Mouse (Mus musculus) limb, embryonic 10.5 days (tissue): ENCODE results near the gene Slc13a4. TPM values are rescaled to one million over a fixed set of nuclear protein-coding genes. Genes with fewer than 3 reads are reported as not detected.

Source experiments
- DNase-seq: peaks from one replicate; pipeline ENCODE4 v3.0.0-alpha.2; 2017; ENCODE audit warnings: low spot score
- H3K27ac ChIP-seq: fragments of 300-500 bp; sonication (generic); 2 replicates; pipeline ENCODE4 v1.5.1; 2016; ENCODE audit warnings: mild to moderate bottlenecking
- H3K27me3 ChIP-seq: fragments of 300-500 bp; sonication (generic); 2 replicates; pipeline ENCODE4 v1.6.1; 2016; ENCODE audit warnings: low read depth, mild to moderate bottlenecking; ENCODE audit not compliant: poor library complexity, severe bottlenecking
- H3K36me3 ChIP-seq: fragments of 300-500 bp; sonication (generic); 2 replicates; pipeline ENCODE4 v1.6.1; 2016; ENCODE audit warnings: mild to moderate bottlenecking, moderate library complexity
- H3K4me1 ChIP-seq: fragments of 300-500 bp; sonication (generic); 2 replicates; pipeline ENCODE4 v1.6.1; 2016
- H3K4me3 ChIP-seq: fragments of 300-500 bp; sonication (generic); 2 replicates; pipeline ENCODE4 v1.5.1; 2016; ENCODE audit warnings: mild to moderate bottlenecking, moderate library complexity
- H3K9me3 ChIP-seq: fragments of 300-500 bp; sonication (generic); replicated peaks from 2 replicates; pipeline ENCODE4 v1.6.1; 2016; ENCODE audit warnings: mild to moderate bottlenecking
- WGBS: fragments of 180-500 bp; shearing (Covaris S2); methylation state at CpG from one replicate; pipeline ENCODE4 v1.1.7; 2016; 5-methylcytosine and 5-hydroxymethylcytosine counted together
- polyA plus RNA-seq: library from polyadenylated mRNA; unstranded; fragments of >200 nt; fragmentation: Nextera tagmentation; extraction: Ambion mirVana; gene quantifications from 2 replicates; pipeline ENCODE4 v1.2.1, GENCODE M21; 2016

The Slc13a4 gene
- polyA plus RNA-seq, 1 experiment from 2014 or later, result 0.38 TPM

- Histone ChIP-seq H3K36me3 (no peaks in the 10 kb centered on the region), H3K9me3 (no peaks in the 10 kb centered on the region), H3K4me3 (no peak overlapping the region), H3K4me1 (no peaks in the 10 kb centered on the region), H3K27ac (no peak overlapping the region), H3K27me3 (no peaks in the 10 kb centered on the region)
- DNase-seq, result no peak
- WGBS, result 92% methylated on average over 7 of the region's 7 CpGs
Observed at GRCm38 (mm10) chr6:35297516-35298227, 10.3 kb downstream of the Slc13a4 start.

- no peak overlapping the region for H3K27ac ChIP-seq
- no peak for DNase-seq
- no peaks in the 10 kb centered on the region for H3K9me3 ChIP-seq
- H3K4me3 ChIP-seq, result no peak overlapping the region
- no peaks in the 10 kb centered on the region for H3K27me3 ChIP-seq
- WGBS, result 76% methylated on average over 2 of the region's 2 CpGs
- H3K4me1 ChIP-seq, result no peaks in the 10 kb centered on the region
- H3K36me3 ChIP-seq, result no peaks in the 10 kb centered on the region
Observed at GRCm38 (mm10) chr6:35297001-35297400, 10.9 kb downstream of the Slc13a4 start.

GRCm38 (mm10) chr6:35294964-35295363 lies 13.0 kb downstream of the Slc13a4 start:
- no peaks in the 10 kb centered on the region for H3K27me3 ChIP-seq
- no peak overlapping the region for H3K27ac ChIP-seq
- H3K9me3 ChIP-seq, result no peaks in the 10 kb centered on the region
- DNase-seq, result no peak
- no peak overlapping the region for H3K4me3 ChIP-seq
- H3K4me1 ChIP-seq, result no peaks in the 10 kb centered on the region
- 88% methylated on average over 2 of the region's 2 CpGs for WGBS
- H3K36me3 ChIP-seq, result no peaks in the 10 kb centered on the region

GRCm38 (mm10) chr6:35289676-35290075 lies 18.3 kb downstream of the Slc13a4 start:
- H3K9me3 ChIP-seq, result no peaks in the 10 kb centered on the region
- no peaks in the 10 kb centered on the region for H3K27me3 ChIP-seq
- peaks cover 20% of the 10 kb centered on the region; the same call in 1 of the 2 replicates for H3K4me1 ChIP-seq
- no peak overlapping the region for H3K4me3 ChIP-seq
- 87% methylated on average over 8 of the region's 8 CpGs for WGBS
- peak overlapping the region; percentile 54 for H3K27ac ChIP-seq
- H3K36me3 ChIP-seq, result no peaks in the 10 kb centered on the region
- no peak for DNase-seq

- Histone ChIP-seq H3K4me1 (peaks cover 20% of the 10 kb centered on the region; the same call in 1 of the 2 replicates), H3K27me3 (no peaks in the 10 kb centered on the region), H3K36me3 (no peaks in the 10 kb centered on the region), H3K4me3 (no peak overlapping the region), H3K27ac (peak overlapping the region; percentile 73), H3K9me3 (no peaks in the 10 kb centered on the region)
- WGBS, result 70% methylated on average over 7 of the region's 7 CpGs
- no peak for DNase-seq
Observed at GRCm38 (mm10) chr6:35288920-35289319, 19.0 kb downstream of the Slc13a4 start.

GRCm38 (mm10) chr6:35288114-35288761 lies 19.7 kb downstream of the Slc13a4 start:
- H3K9me3 ChIP-seq, result no peaks in the 10 kb centered on the region
- peak overlapping the region; percentile 73 for H3K27ac ChIP-seq
- H3K27me3 ChIP-seq, result no peaks in the 10 kb centered on the region
- H3K36me3 ChIP-seq, result no peaks in the 10 kb centered on the region
- WGBS, result 85% methylated on average over 11 of the region's 11 CpGs
- H3K4me1 ChIP-seq, result peaks cover 20% of the 10 kb centered on the region; the same call in 1 of the 2 replicates
- H3K4me3 ChIP-seq, result no peak overlapping the region
- no peak for DNase-seq

GRCm38 (mm10) chr6:35279306-35279705 lies 28.6 kb downstream of the Slc13a4 start:
- Histone ChIP-seq H3K36me3 (no peaks in the 10 kb centered on the region), H3K27me3 (no peaks in the 10 kb centered on the region), H3K27ac (no peak overlapping the region), H3K4me3 (no peak overlapping the region), H3K9me3 (no peaks in the 10 kb centered on the region), H3K4me1 (no peaks in the 10 kb centered on the region)
- DNase-seq, result no peak
- WGBS, result 85% methylated on average over 10 of the region's 10 CpGs

GRCm38 (mm10) chr6:35277903-35278587 lies 29.9 kb downstream of the Slc13a4 start:
- no peak overlapping the region for H3K4me3 ChIP-seq
- no peaks in the 10 kb centered on the region for H3K36me3 ChIP-seq
- H3K27me3 ChIP-seq, result no peaks in the 10 kb centered on the region
- H3K9me3 ChIP-seq, result no peaks in the 10 kb centered on the region
- 69% methylated on average over 10 of the region's 10 CpGs for WGBS
- no peak overlapping the region for H3K27ac ChIP-seq
- H3K4me1 ChIP-seq, result 0 out of 2 replicates have a peak, but pooled peaks cover 3% of the 10 kb centered on the region
- DNase-seq, result no peak

- no peaks in the 10 kb centered on the region for H3K36me3 ChIP-seq
- H3K4me3 ChIP-seq, result no peak overlapping the region
- DNase-seq, result no peak
- no peaks in the 10 kb centered on the region for H3K27me3 ChIP-seq
- no peak overlapping the region for H3K27ac ChIP-seq
- 79% methylated on average over 11 of the region's 11 CpGs for WGBS
- 0 out of 2 replicates have a peak, but pooled peaks cover 3% of the 10 kb centered on the region for H3K4me1 ChIP-seq
- no peaks in the 10 kb centered on the region for H3K9me3 ChIP-seq
Observed at GRCm38 (mm10) chr6:35273391-35274082, 34.4 kb downstream of the Slc13a4 start.

- Histone ChIP-seq H3K27ac (no peak overlapping the region), H3K27me3 (no peaks in the 10 kb centered on the region), H3K9me3 (no peaks in the 10 kb centered on the region), H3K4me3 (no peak overlapping the region), H3K36me3 (no peaks in the 10 kb centered on the region), H3K4me1 (0 out of 2 replicates have a peak, but pooled peaks cover 3% of the 10 kb centered on the region)
- DNase-seq, result no peak
- WGBS, result 89% methylated on average over 20 of the region's 20 CpGs
Observed at GRCm38 (mm10) chr6:35271868-35272765, 35.8 kb downstream of the Slc13a4 start.

GRCm38 (mm10) chr6:35271094-35271855 lies 36.7 kb downstream of the Slc13a4 start:
- no peak for DNase-seq
- WGBS, result 92% methylated on average over 12 of the region's 12 CpGs
- H3K27me3 ChIP-seq, result no peaks in the 10 kb centered on the region
- 0 out of 2 replicates have a peak, but pooled peaks cover 3% of the 10 kb centered on the region for H3K4me1 ChIP-seq
- H3K36me3 ChIP-seq, result peaks cover 4% of the 10 kb centered on the region
- no peaks in the 10 kb centered on the region for H3K9me3 ChIP-seq
- no peak overlapping the region for H3K27ac ChIP-seq
- no peak overlapping the region for H3K4me3 ChIP-seq
